Comparison of ENCODE assay signal across 15 mouse cellular contexts in the genomic region with DNA sequence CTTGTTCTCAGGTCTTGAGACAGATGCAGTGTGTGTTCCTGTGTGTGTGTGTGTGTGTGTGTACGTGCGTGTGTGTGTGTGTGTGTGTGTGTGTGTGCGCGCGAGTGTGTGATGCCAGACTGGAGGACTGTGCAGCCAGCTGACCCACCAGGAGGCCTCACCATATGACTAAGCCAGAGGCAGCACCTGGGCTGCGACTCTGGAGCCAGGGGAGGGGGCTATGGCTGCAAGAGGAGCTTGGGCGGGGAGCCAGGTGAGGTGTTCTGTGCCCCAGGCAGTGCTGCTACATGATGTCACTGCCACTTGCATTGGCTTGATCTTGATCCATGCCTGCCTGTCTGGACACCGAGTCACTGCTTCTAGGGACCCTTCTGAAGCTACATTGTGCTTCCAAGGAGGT.
DNase-seq lines count a peak whose midpoint lies in the region; ATAC-seq and TF ChIP-seq lines count a peak whose summit lies in the region.
"Had no signal": no experiment of that assay in that cellular context is flagged by ENCODE, and none has a peak within 500 bp of the region (broad histone marks: within the 10 kb centered on the region; RNA-seq: fewer than 3 reads in every experiment).

No protein-coding gene starts in this region.

- TF ChIP-seq CTCF in kidney, adult 2 months (conservative IDR thresholded peaks at IDR 0.05; ENCODE audit: insufficient read depth, insufficient read length, low read depth, low read length) = no peak
- no peak for TF ChIP-seq CTCF in hindbrain, postnatal 0 days (IDR thresholded peaks at IDR 0.05; ENCODE audit: low read depth)

- H3K9me3 ChIP-seq in kidney, embryonic 16.5 days (ENCODE audit: low read length) = no peaks in the 10 kb centered on the region
- H3K9me3 ChIP-seq in embryonic facial prominence, embryonic 12.5 days = no peaks in the 10 kb centered on the region
- no peaks in the 10 kb centered on the region for H3K9me3 ChIP-seq in forebrain, embryonic 11.5 days (ENCODE audit: control insufficient read depth, low read length)
- no peaks in the 10 kb centered on the region for H3K9me3 ChIP-seq in hindbrain, postnatal 0 days (ENCODE audit: low read length)
- no peaks in the 10 kb centered on the region for H3K9me3 ChIP-seq in liver, embryonic 11.5 days (ENCODE audit: control insufficient read depth, low read length)
- H3K9me3 ChIP-seq: neural tube, embryonic 12.5 days had no signal

- H3K9ac ChIP-seq in kidney, embryonic 16.5 days (replicated peaks; ENCODE audit: low read length) = no peak overlapping the region
- H3K9ac ChIP-seq in embryonic facial prominence, embryonic 12.5 days = no peak overlapping the region
- no peak overlapping the region for H3K9ac ChIP-seq in forebrain, embryonic 11.5 days (ENCODE audit: low read length)
- no peak overlapping the region for H3K9ac ChIP-seq in hindbrain, postnatal 0 days (replicated peaks; ENCODE audit: low read length)
- no peak overlapping the region for H3K9ac ChIP-seq in liver, embryonic 11.5 days (ENCODE audit: low read depth, low read length)
- H3K9ac ChIP-seq: neural tube, embryonic 12.5 days had no signal

- ATAC-seq in kidney, embryonic 16.5 days (ENCODE audit: low FRiP score, low TSS enrichment) = no peak
- 0 out of 2 replicates have a peak, but pooled peaks have one; percentile 41 for ATAC-seq in embryonic facial prominence, embryonic 12.5 days (ENCODE audit: insufficient number of reproducible peaks, insufficient read depth, low FRiP score, low TSS enrichment)
- 0 out of 2 replicates have a peak, but pooled peaks have one; percentile 27 for ATAC-seq in forebrain, embryonic 11.5 days (replicated peaks; ENCODE audit: low FRiP score)
- ATAC-seq in hindbrain, postnatal 0 days = 0 out of 2 replicates have a peak, but pooled peaks have one; percentile 35
- ATAC-seq in liver, embryonic 11.5 days (replicated peaks; ENCODE audit: low FRiP score) = no peak
- ATAC-seq: intestine, embryonic 16.5 days had no signal

- H3K4me1 ChIP-seq in kidney, embryonic 16.5 days (ENCODE audit: insufficient read depth, low read length) = 0 out of 2 replicates have a peak, but pooled peaks cover 5% of the 10 kb centered on the region
- no peaks in the 10 kb centered on the region for H3K4me1 ChIP-seq in kidney, adult 2 months (ENCODE audit: control insufficient read depth, insufficient read depth, low read length)
- peaks cover 11% of the 10 kb centered on the region for H3K4me1 ChIP-seq in embryonic facial prominence, embryonic 12.5 days
- H3K4me1 ChIP-seq in forebrain, embryonic 11.5 days (replicated peaks; ENCODE audit: control insufficient read depth, insufficient read depth, low read length) = peaks cover 10% of the 10 kb centered on the region
- peaks cover 6% of the 10 kb centered on the region for H3K4me1 ChIP-seq in hindbrain, postnatal 0 days (ENCODE audit: insufficient read depth, low read length)
- H3K4me1 ChIP-seq in liver, embryonic 11.5 days (replicated peaks; ENCODE audit: control insufficient read depth, insufficient read depth, low read length) = no peaks in the 10 kb centered on the region

- H3K4me3 ChIP-seq in kidney, embryonic 16.5 days (ENCODE audit: low read length) = no peak overlapping the region
- no peak overlapping the region for H3K4me3 ChIP-seq in kidney, adult 2 months (ENCODE audit: insufficient read depth, low read depth, low read length)
- H3K4me3 ChIP-seq in embryonic facial prominence, embryonic 12.5 days = no peak overlapping the region
- H3K4me3 ChIP-seq in forebrain, embryonic 11.5 days (ENCODE audit: low read depth, low read length) = no peak overlapping the region
- no peak overlapping the region for H3K4me3 ChIP-seq in hindbrain, postnatal 0 days (ENCODE audit: low read length)
- H3K4me3 ChIP-seq in liver, embryonic 11.5 days (ENCODE audit: low read depth, low read length) = no peak overlapping the region
- H3K4me3 ChIP-seq: erythroblast, embryonic 14.5 days; neural tube, embryonic 12.5 days had no signal

- no peak for TF ChIP-seq POLR2A in kidney, adult 2 months (IDR thresholded peaks at IDR 0.05; ENCODE audit: low read depth, low read length)

- 67% methylated on average over 8 of the region's 8 CpGs for WGBS in kidney, embryonic 16.5 days
- WGBS in kidney, adult 2 months = 66% methylated on average over 8 of the region's 8 CpGs
- 73% methylated on average over 8 of the region's 8 CpGs for WGBS in embryonic facial prominence, embryonic 12.5 days
- WGBS in forebrain, embryonic 11.5 days = 70% methylated on average over 8 of the region's 8 CpGs
- 61% methylated on average over 8 of the region's 8 CpGs for WGBS in hindbrain, postnatal 0 days
- 61% methylated on average over 8 of the region's 8 CpGs for WGBS in liver, embryonic 11.5 days

- H3K27ac ChIP-seq in kidney, embryonic 16.5 days (ENCODE audit: low read length) = no peak overlapping the region
- H3K27ac ChIP-seq in kidney, adult 2 months (ENCODE audit: insufficient read depth, low read depth, low read length) = no peak overlapping the region
- no peak overlapping the region for H3K27ac ChIP-seq in embryonic facial prominence, embryonic 12.5 days
- no peak overlapping the region for H3K27ac ChIP-seq in forebrain, embryonic 11.5 days (ENCODE audit: low read depth, low read length)
- H3K27ac ChIP-seq in hindbrain, postnatal 0 days = no peak overlapping the region
- H3K27ac ChIP-seq in liver, embryonic 11.5 days (ENCODE audit: low read depth, low read length) = no peak overlapping the region
- H3K27ac ChIP-seq: neural tube, embryonic 12.5 days had no signal

- DNase-seq in kidney, adult 2 months = no peak
- DNase-seq in forebrain, embryonic 11.5 days (ENCODE audit: low spot score) = no peak
- no peak for DNase-seq in hindbrain, postnatal 0 days (ENCODE audit: low spot score)
- no peak for DNase-seq in liver, embryonic 11.5 days (ENCODE audit: low spot score)
- no peak for DNase-seq in right cerebral cortex, postnatal 36 days (ENCODE audit: low spot score in 2 of 2)
- DNase-seq: adrenal gland, adult 8-10 months; gastrocnemius, postnatal 14 days; retina, postnatal 1 day; thymus, adult 18-20 months had no signal

- H3K4me2 ChIP-seq in kidney, embryonic 16.5 days (replicated peaks; ENCODE audit: low read depth, low read length) = peak overlapping the region; percentile 26; the same call in 1 of the 2 replicates
- H3K4me2 ChIP-seq in embryonic facial prominence, embryonic 12.5 days (replicated peaks) = no peak overlapping the region
- H3K4me2 ChIP-seq in forebrain, embryonic 11.5 days (ENCODE audit: low read depth, low read length, severe bottlenecking) = no peak overlapping the region
- H3K4me2 ChIP-seq in hindbrain, postnatal 0 days (ENCODE audit: low read depth, low read length) = no peak overlapping the region
- H3K4me2 ChIP-seq in liver, embryonic 11.5 days = no peak overlapping the region

- H3K27me3 ChIP-seq in kidney, embryonic 16.5 days (ENCODE audit: insufficient read depth, low read length) = peaks cover 25% of the 10 kb centered on the region
- H3K27me3 ChIP-seq in kidney, adult 2 months (replicated peaks; ENCODE audit: control insufficient read depth, insufficient read depth, low read length) = no peaks in the 10 kb centered on the region
- H3K27me3 ChIP-seq in embryonic facial prominence, embryonic 12.5 days = peaks cover 4% of the 10 kb centered on the region; the same call in 1 of the 2 replicates
- H3K27me3 ChIP-seq in forebrain, embryonic 11.5 days (ENCODE audit: control insufficient read depth, insufficient read depth, low read length) = no peaks in the 10 kb centered on the region
- H3K27me3 ChIP-seq in hindbrain, postnatal 0 days (ENCODE audit: insufficient read depth, low read length) = no peaks in the 10 kb centered on the region
- no peaks in the 10 kb centered on the region for H3K27me3 ChIP-seq in liver, embryonic 11.5 days (replicated peaks; ENCODE audit: control insufficient read depth, insufficient read depth, low read length)
- H3K27me3 ChIP-seq: CH12.LX; neural tube, embryonic 12.5 days had no signal

- H3K36me3 ChIP-seq in kidney, embryonic 16.5 days (ENCODE audit: insufficient read depth, low read length) = no peaks in the 10 kb centered on the region
- no peaks in the 10 kb centered on the region for H3K36me3 ChIP-seq in kidney, adult 2 months (ENCODE audit: control insufficient read depth, insufficient read depth, low read length)
- H3K36me3 ChIP-seq in embryonic facial prominence, embryonic 12.5 days = no peaks in the 10 kb centered on the region
- H3K36me3 ChIP-seq in forebrain, embryonic 11.5 days (ENCODE audit: control insufficient read depth, insufficient read depth, low read length) = no peaks in the 10 kb centered on the region
- H3K36me3 ChIP-seq in hindbrain, postnatal 0 days (ENCODE audit: insufficient read depth, low read length) = no peaks in the 10 kb centered on the region
- H3K36me3 ChIP-seq in liver, embryonic 11.5 days (ENCODE audit: control insufficient read depth, insufficient read depth, low read length) = no peaks in the 10 kb centered on the region
- H3K36me3 ChIP-seq: neural tube, embryonic 12.5 days had no signal

Comparison
In these comparisons a context has a peak if more than half of its experiments do, and no peak if none do; other contexts are left out.
1. ATAC-seq: peak in embryonic facial prominence, embryonic 12.5 days (single experiment), forebrain, embryonic 11.5 days (single experiment) and hindbrain, postnatal 0 days (single experiment); none in kidney, embryonic 16.5 days (single experiment) and liver, embryonic 11.5 days (single experiment).